9 mouse cellular contexts compared by ENCODE assay signal in genomic region chr11:115841961-115842550, GRCm38 (mm10). TPM values are rescaled to one million over a fixed set of nuclear protein-coding genes. Genes with fewer than 3 reads are reported as not detected.
DNase-seq lines count a peak whose midpoint lies in the region; ATAC-seq and TF ChIP-seq lines count a peak whose summit lies in the region.
"Had no signal": no experiment of that assay in that cellular context is flagged by ENCODE, and none has a peak within 500 bp of the region (broad histone marks: within the 10 kb centered on the region; RNA-seq: fewer than 3 reads in every experiment).

No protein-coding gene starts in this region.

- no peaks in the 10 kb centered on the region for H3K9me3 ChIP-seq in neural tube, embryonic 11.5 days (ENCODE audit: control insufficient read depth, low read length)
- no peaks in the 10 kb centered on the region for H3K9me3 ChIP-seq in embryonic facial prominence, embryonic 12.5 days
- no peaks in the 10 kb centered on the region for H3K9me3 ChIP-seq in hindbrain, embryonic 13.5 days
- H3K9me3 ChIP-seq in liver, postnatal 0 days (ENCODE audit: low read length), result no peaks in the 10 kb centered on the region; the same call in 1 of the 2 replicates
- H3K9me3 ChIP-seq: neural tube, embryonic 12.5 days had no signal

- peaks cover 10% of the 10 kb centered on the region; the same call in 1 of the 2 replicates for H3K4me1 ChIP-seq in neural tube, embryonic 11.5 days (ENCODE audit: control insufficient read depth, insufficient read depth, low read length)
- peaks cover 38% of the 10 kb centered on the region for H3K4me1 ChIP-seq in embryonic facial prominence, embryonic 12.5 days
- H3K4me1 ChIP-seq in hindbrain, embryonic 13.5 days (replicated peaks), result no peaks in the 10 kb centered on the region
- peaks cover 32% of the 10 kb centered on the region for H3K4me1 ChIP-seq in liver, postnatal 0 days (ENCODE audit: insufficient read depth)

- no peaks in the 10 kb centered on the region for H3K36me3 ChIP-seq in neural tube, embryonic 11.5 days (ENCODE audit: control insufficient read depth, insufficient read depth, low read length)
- H3K36me3 ChIP-seq in embryonic facial prominence, embryonic 12.5 days, result 0 out of 2 replicates have a peak, but pooled peaks cover 7% of the 10 kb centered on the region
- no peaks in the 10 kb centered on the region for H3K36me3 ChIP-seq in hindbrain, embryonic 13.5 days
- peaks cover 20% of the 10 kb centered on the region for H3K36me3 ChIP-seq in liver, postnatal 0 days (replicated peaks; ENCODE audit: insufficient read depth, low read length)
- H3K36me3 ChIP-seq: neural tube, embryonic 12.5 days had no signal

- no peak overlapping the region for H3K9ac ChIP-seq in neural tube, embryonic 11.5 days (ENCODE audit: low read length)
- no peak overlapping the region for H3K9ac ChIP-seq in embryonic facial prominence, embryonic 12.5 days
- H3K9ac ChIP-seq in hindbrain, embryonic 13.5 days, result no peak overlapping the region
- H3K9ac ChIP-seq in liver, postnatal 0 days (replicated peaks), result peak overlapping the region; percentile 26; the same call in 1 of the 2 replicates
- H3K9ac ChIP-seq: neural tube, embryonic 12.5 days had no signal

- 34% methylated on average over 6 of the region's 6 CpGs for WGBS in neural tube, embryonic 11.5 days
- 17% methylated on average over 6 of the region's 6 CpGs for WGBS in embryonic facial prominence, embryonic 12.5 days
- 36% methylated on average over 6 of the region's 6 CpGs for WGBS in hindbrain, embryonic 13.5 days
- WGBS in liver, postnatal 0 days (ENCODE audit: insufficient replicate concordance), result 44% methylated on average over 6 of the region's 6 CpGs

- peak overlapping the region; percentile 39; the same call in 1 of the 2 replicates for H3K27ac ChIP-seq in neural tube, embryonic 11.5 days (ENCODE audit: low read depth, low read length)
- H3K27ac ChIP-seq in embryonic facial prominence, embryonic 12.5 days, result peak overlapping the region; percentile 79
- 0 out of 2 replicates have a peak overlapping the region, but pooled peaks have one; percentile 18 for H3K27ac ChIP-seq in hindbrain, embryonic 13.5 days
- peak overlapping the region; percentile 76 for H3K27ac ChIP-seq in liver, postnatal 0 days (ENCODE audit: low read depth)
- H3K27ac ChIP-seq: neural tube, embryonic 12.5 days had no signal

- H3K4me2 ChIP-seq in neural tube, embryonic 11.5 days (ENCODE audit: low read depth), result no peak overlapping the region
- no peak overlapping the region for H3K4me2 ChIP-seq in embryonic facial prominence, embryonic 12.5 days (replicated peaks)
- H3K4me2 ChIP-seq in hindbrain, embryonic 13.5 days, result no peak overlapping the region
- H3K4me2 ChIP-seq in liver, postnatal 0 days (ENCODE audit: low read depth, low read length), result peak overlapping the region; percentile 1; the same call in 1 of the 2 replicates
- H3K4me2 ChIP-seq: neural tube, embryonic 12.5 days had no signal

- ATAC-seq in neural tube, embryonic 11.5 days (ENCODE audit: insufficient read depth, low FRiP score, low TSS enrichment), result no peak
- no peak for ATAC-seq in embryonic facial prominence, embryonic 12.5 days (ENCODE audit: insufficient number of reproducible peaks, insufficient read depth, low FRiP score, low TSS enrichment)
- no peak for ATAC-seq in hindbrain, embryonic 13.5 days (ENCODE audit: low FRiP score)
- ATAC-seq in liver, postnatal 0 days, result peak; percentile 81
- ATAC-seq in granulocyte monocyte progenitor cell, adult 5-6 weeks (replicated peaks; ENCODE audit: poor library complexity, severe bottlenecking), result no peak

- no peak overlapping the region for H3K4me3 ChIP-seq in neural tube, embryonic 11.5 days (ENCODE audit: low read depth, low read length)
- no peak overlapping the region for H3K4me3 ChIP-seq in embryonic facial prominence, embryonic 12.5 days
- H3K4me3 ChIP-seq in hindbrain, embryonic 13.5 days, result no peak overlapping the region
- H3K4me3 ChIP-seq in liver, postnatal 0 days (ENCODE audit: low read depth, low read length), result no peak overlapping the region
- H3K4me3 ChIP-seq: neural tube, embryonic 12.5 days had no signal

- H3K27me3 ChIP-seq in neural tube, embryonic 11.5 days (ENCODE audit: control insufficient read depth, insufficient read depth, low read length), result no peaks in the 10 kb centered on the region
- H3K27me3 ChIP-seq in embryonic facial prominence, embryonic 12.5 days, result no peaks in the 10 kb centered on the region
- no peaks in the 10 kb centered on the region for H3K27me3 ChIP-seq in hindbrain, embryonic 13.5 days
- H3K27me3 ChIP-seq in liver, postnatal 0 days (ENCODE audit: insufficient read depth, low read length), result no peaks in the 10 kb centered on the region
- H3K27me3 ChIP-seq: neural tube, embryonic 12.5 days had no signal

- no peak for TF ChIP-seq CTCF in liver, postnatal 0 days (IDR thresholded peaks at IDR 0.05; ENCODE audit: low read depth)

- no peak for DNase-seq in neural tube, embryonic 11.5 days (ENCODE audit: low spot score)
- no peak for DNase-seq in neural tube, embryonic 10.5 days (ENCODE audit: extremely low spot score, low spot score)
- peak; percentile 69 for DNase-seq in liver, postnatal 0 days
- DNase-seq in layer of hippocampus, postnatal 10 days (ENCODE audit: low spot score in 2 of 2), result no peak
- DNase-seq in urinary bladder, adult 2 months (ENCODE audit: low spot score), result no peak

- 0 out of 2 replicates have a peak, but pooled peaks have one; percentile 24 for TF ChIP-seq EP300 in liver, postnatal 0 days (IDR thresholded peaks at IDR 0.05; ENCODE audit: low read depth)

RNA-seq across cellular contexts. Expression of gene Myo15b, which starts 16.1 kb away (rescaled TPM):
- polyA plus RNA-seq in neural tube, embryonic 11.5 days (2014; fragmentation: Nextera tagmentation; extraction: Ambion mirVana), result 0.12 and 0.13 TPM in 2 replicates
- polyA plus RNA-seq in embryonic facial prominence, embryonic 12.5 days (2016; fragmentation: Nextera tagmentation; extraction: Ambion mirVana), result 0.10 and 0.18 TPM in 2 replicates
- polyA plus RNA-seq in hindbrain, embryonic 13.5 days (2015; fragmentation: Nextera tagmentation; extraction: Ambion mirVana), result not detected in 2 replicates
- 2.4 and 2.7 TPM in 2 replicates for polyA plus RNA-seq in liver, postnatal 0 days (2015; fragmentation: Nextera tagmentation; extraction: Ambion mirVana)
- under 1 TPM; 0.04 to 0.21 TPM for total RNA-seq in layer of hippocampus, postnatal 10 days (2021)
- total RNA-seq in granulocyte monocyte progenitor cell, adult 5-6 weeks (2014; fragmentation: Nextera tagmentation), result 4.4 and 5.4 TPM in 2 replicates
- 1.1 and 2.1 TPM in 2 replicates for total RNA-seq in granulocyte monocyte progenitor cell, adult 5-6 weeks (2017)
- polyA plus RNA-seq in urinary bladder, adult 2 months (2012; rRNA removed), result 0.44 and 0.65 TPM in 2 replicates

RNA-seq across cellular contexts. Expression of gene Llgl2, which starts 18.2 kb away (rescaled TPM):
- 6.1 and 6.5 TPM in 2 replicates for polyA plus RNA-seq in neural tube, embryonic 11.5 days (2014; fragmentation: Nextera tagmentation; extraction: Ambion mirVana)
- 7.6 and 8.8 TPM in 2 replicates for polyA plus RNA-seq in embryonic facial prominence, embryonic 12.5 days (2016; fragmentation: Nextera tagmentation; extraction: Ambion mirVana)
- polyA plus RNA-seq in hindbrain, embryonic 13.5 days (2015; fragmentation: Nextera tagmentation; extraction: Ambion mirVana), result 1.00 and 2.2 TPM in 2 replicates
- 15.1 and 20.9 TPM in 2 replicates for polyA plus RNA-seq in liver, postnatal 0 days (2015; fragmentation: Nextera tagmentation; extraction: Ambion mirVana)
- total RNA-seq in layer of hippocampus, postnatal 10 days (2021), result 1 to 10 TPM in 1 of 2 experiments, under 1 TPM in 1; 0.73 to 1.0 TPM
- 4.2 and 11.3 TPM in 2 replicates for total RNA-seq in granulocyte monocyte progenitor cell, adult 5-6 weeks (2014; fragmentation: Nextera tagmentation)
- total RNA-seq in granulocyte monocyte progenitor cell, adult 5-6 weeks (2017), result 2.8 and 4.1 TPM in 2 replicates
- polyA plus RNA-seq in urinary bladder, adult 2 months (2012; rRNA removed), result 42.4 and 54.0 TPM in 2 replicates

RNA-seq across cellular contexts. Expression of gene Tsen54, which starts 27.5 kb away (rescaled TPM):
- polyA plus RNA-seq in neural tube, embryonic 11.5 days (2014; fragmentation: Nextera tagmentation; extraction: Ambion mirVana), result 26.1 and 29.8 TPM in 2 replicates
- 36.3 and 36.7 TPM in 2 replicates for polyA plus RNA-seq in embryonic facial prominence, embryonic 12.5 days (2016; fragmentation: Nextera tagmentation; extraction: Ambion mirVana)
- polyA plus RNA-seq in hindbrain, embryonic 13.5 days (2015; fragmentation: Nextera tagmentation; extraction: Ambion mirVana), result 24.5 and 25.4 TPM in 2 replicates
- 7.7 and 8.8 TPM in 2 replicates for polyA plus RNA-seq in liver, postnatal 0 days (2015; fragmentation: Nextera tagmentation; extraction: Ambion mirVana)
- 10 to 100 TPM; 16.1 to 22.3 TPM for total RNA-seq in layer of hippocampus, postnatal 10 days (2021)
- total RNA-seq in granulocyte monocyte progenitor cell, adult 5-6 weeks (2014; fragmentation: Nextera tagmentation), result 21.9 and 22.5 TPM in 2 replicates
- total RNA-seq in granulocyte monocyte progenitor cell, adult 5-6 weeks (2017), result 8.5 and 18.6 TPM in 2 replicates
- polyA plus RNA-seq in urinary bladder, adult 2 months (2012; rRNA removed), result 18.7 and 21.4 TPM in 2 replicates

RNA-seq across cellular contexts. Expression of gene Caskin2, which starts 28.6 kb away (rescaled TPM):
- 16.4 and 19.1 TPM in 2 replicates for polyA plus RNA-seq in neural tube, embryonic 11.5 days (2014; fragmentation: Nextera tagmentation; extraction: Ambion mirVana)
- 17.5 TPM in 2 replicates for polyA plus RNA-seq in embryonic facial prominence, embryonic 12.5 days (2016; fragmentation: Nextera tagmentation; extraction: Ambion mirVana)
- 11.6 and 11.8 TPM in 2 replicates for polyA plus RNA-seq in hindbrain, embryonic 13.5 days (2015; fragmentation: Nextera tagmentation; extraction: Ambion mirVana)
- 3.2 and 3.3 TPM in 2 replicates for polyA plus RNA-seq in liver, postnatal 0 days (2015; fragmentation: Nextera tagmentation; extraction: Ambion mirVana)
- 10 to 100 TPM; 20.5 to 21.6 TPM for total RNA-seq in layer of hippocampus, postnatal 10 days (2021)
- 1.9 and 5.1 TPM in 2 replicates for total RNA-seq in granulocyte monocyte progenitor cell, adult 5-6 weeks (2014; fragmentation: Nextera tagmentation)
- 1.7 and 3.5 TPM in 2 replicates for total RNA-seq in granulocyte monocyte progenitor cell, adult 5-6 weeks (2017)
- polyA plus RNA-seq in urinary bladder, adult 2 months (2012; rRNA removed), result 20.6 and 25.2 TPM in 2 replicates

RNA-seq across cellular contexts. Expression of gene Smim5, which starts 57.7 kb away (rescaled TPM):
- polyA plus RNA-seq in neural tube, embryonic 11.5 days (2014; fragmentation: Nextera tagmentation; extraction: Ambion mirVana), result 2.0 and 3.4 TPM in 2 replicates
- 1.8 and 2.4 TPM in 2 replicates for polyA plus RNA-seq in embryonic facial prominence, embryonic 12.5 days (2016; fragmentation: Nextera tagmentation; extraction: Ambion mirVana)
- polyA plus RNA-seq in hindbrain, embryonic 13.5 days (2015; fragmentation: Nextera tagmentation; extraction: Ambion mirVana), result 2.0 and 2.7 TPM in 2 replicates
- polyA plus RNA-seq in liver, postnatal 0 days (2015; fragmentation: Nextera tagmentation; extraction: Ambion mirVana), result 16.8 and 21.5 TPM in 2 replicates
- under 1 TPM; 0.85 to 0.98 TPM for total RNA-seq in layer of hippocampus, postnatal 10 days (2021)
- 7.1 and 10.4 TPM in 2 replicates for total RNA-seq in granulocyte monocyte progenitor cell, adult 5-6 weeks (2014; fragmentation: Nextera tagmentation)
- total RNA-seq in granulocyte monocyte progenitor cell, adult 5-6 weeks (2017), result 3.5 and 7.8 TPM in 2 replicates
- polyA plus RNA-seq in urinary bladder, adult 2 months (2012; rRNA removed), result 7.0 and 10.4 TPM in 2 replicates

Comparison
In these comparisons a context has a peak if more than half of its experiments do, and no peak if none do; other contexts are left out.
1. H3K27ac ChIP-seq: peak in every context shown above with its lines; median percentile 79 in embryonic facial prominence, embryonic 12.5 days; 76 in liver, postnatal 0 days; 39 in neural tube, embryonic 11.5 days; 18 in hindbrain, embryonic 13.5 days.